Mouse (Mus musculus): ENCODE measurements around the gene Gm3336.

DNA sequence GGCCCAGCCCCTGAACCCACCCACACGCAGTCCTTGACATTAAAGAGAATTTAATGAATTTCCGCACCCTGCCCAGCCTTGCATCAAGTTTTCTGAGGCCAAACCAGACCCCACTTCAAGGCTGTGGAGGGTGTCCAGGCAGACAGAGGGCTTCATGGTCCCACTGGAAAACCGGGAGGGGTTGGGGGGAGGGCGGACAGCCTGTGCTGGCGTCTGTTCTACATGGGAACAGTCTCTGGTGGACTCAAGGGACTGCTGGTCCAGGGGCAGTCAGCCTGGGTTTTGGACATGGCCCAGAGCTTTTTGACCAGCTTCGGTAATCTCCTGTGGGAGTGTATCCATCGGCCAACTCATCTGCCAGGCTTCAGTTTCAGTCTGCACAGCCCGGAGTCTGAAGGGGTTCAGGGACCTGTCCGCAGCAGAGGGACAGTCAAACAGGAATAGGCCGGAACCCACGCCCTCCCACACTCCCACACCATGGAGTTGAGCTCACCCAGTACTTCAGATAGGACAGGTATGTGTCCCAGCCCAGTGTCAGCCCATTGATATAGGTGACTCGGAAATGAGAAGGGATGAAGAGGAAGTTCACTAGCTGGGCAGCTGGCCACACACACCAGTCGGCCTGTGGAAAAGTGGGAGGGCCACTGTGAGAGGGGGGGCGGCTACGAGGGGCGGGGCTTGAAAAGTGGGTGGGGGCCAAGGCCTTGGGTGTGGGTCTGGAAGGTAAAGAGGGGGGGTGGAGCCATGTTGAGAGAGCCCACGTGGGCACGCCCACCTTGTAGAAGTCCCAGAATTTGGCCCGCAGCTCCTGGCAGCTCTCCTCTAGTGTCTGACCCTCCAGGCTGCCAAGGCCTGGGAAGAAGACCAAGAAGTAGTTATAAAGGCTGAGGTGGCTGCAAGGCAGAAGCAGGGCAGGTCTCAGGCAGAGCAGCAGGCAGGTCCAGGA lies 40.5 kb downstream of the Gm3336 start:
- TF ChIP-seq GATA1 (IDR thresholded peaks at IDR 0.05; ENCODE audit: low read length) = no peak
- no peak for TF ChIP-seq TAL1 (IDR thresholded peaks at IDR 0.05; ENCODE audit: low read length)

All from erythroblast, embryonic 14.5 days (primary cell).